Mouse (Mus musculus): Measurements from ENCODE around the gene Fnbp1l. TPM values are rescaled to one million over a fixed set of nuclear protein-coding genes. Genes with fewer than 3 reads are reported as not detected.

The Fnbp1l gene
- polyA plus RNA-seq, 1 experiment from 2014 or later = 76.8 TPM

DNA sequence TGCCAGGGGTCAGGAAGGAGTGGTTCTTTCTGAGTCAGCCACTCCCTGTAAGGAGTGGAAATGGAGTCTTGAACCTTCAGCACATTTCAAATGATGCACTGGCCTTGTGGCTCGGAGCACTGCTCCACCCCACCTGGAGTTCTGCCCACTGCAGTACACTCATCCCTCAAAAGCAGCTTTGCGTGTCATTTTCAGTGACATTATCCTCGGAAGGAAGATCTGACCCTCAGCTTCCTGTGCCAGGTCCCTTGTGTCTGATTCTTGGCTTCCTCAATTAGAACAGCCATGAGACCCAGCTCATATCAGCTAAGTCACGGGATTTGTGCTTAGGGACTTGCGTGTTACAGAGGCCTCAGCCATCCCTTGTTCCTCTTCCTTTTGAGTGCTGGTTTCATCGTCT, 121.6 kb downstream of the Fnbp1l start:
- Histone ChIP-seq H3K4me1 (ENCODE audit: control insufficient read depth, insufficient read depth, low read length) (peaks cover under 1% of the 10 kb centered on the region; the same call in 1 of the 2 replicates), H3K4me2 (no peak overlapping the region), H3K27ac (ENCODE audit: low read depth, low read length) (no peak overlapping the region), H3K36me3 (ENCODE audit: control insufficient read depth, insufficient read depth, low read length) (no peaks in the 10 kb centered on the region), H3K9ac (ENCODE audit: low read length) (no peak overlapping the region), H3K4me3 (ENCODE audit: low read depth, low read length) (no peak overlapping the region), H3K9me3 (ENCODE audit: control insufficient read depth, low read length) (no peaks in the 10 kb centered on the region), H3K27me3 (ENCODE audit: control insufficient read depth, insufficient read depth, low read length) (no peaks in the 10 kb centered on the region)
- DNase-seq (ENCODE audit: low spot score, missing footprints) (no peak), ATAC-seq (ENCODE audit: low FRiP score) (no peak)
- 88% methylated on average over 6 of the region's 6 CpGs for WGBS

DNA sequence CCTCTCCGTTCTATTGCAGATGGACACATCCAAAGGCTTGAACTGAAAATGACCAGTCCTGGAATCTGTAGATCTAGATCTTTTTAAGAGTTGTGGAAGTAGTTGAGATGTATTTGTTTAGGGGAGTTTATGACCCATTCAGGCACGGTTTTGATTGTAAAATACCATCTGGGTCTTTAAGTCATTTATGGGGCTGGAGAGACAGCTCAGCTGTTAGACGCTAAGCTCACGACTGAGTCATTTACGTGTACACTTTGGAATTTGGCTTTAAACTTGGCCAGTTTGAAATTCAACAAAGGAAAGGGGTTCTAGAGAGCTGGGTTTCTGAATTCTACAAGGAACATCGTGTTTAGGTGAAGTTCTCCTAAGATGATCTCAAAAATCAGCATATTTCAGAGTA, 124.8 kb downstream of the Fnbp1l start:
- H3K4me2 ChIP-seq = no peak overlapping the region
- no peaks in the 10 kb centered on the region for H3K27me3 ChIP-seq (ENCODE audit: control insufficient read depth, insufficient read depth, low read length)
- no peak overlapping the region for H3K4me3 ChIP-seq (ENCODE audit: low read depth, low read length)
- 94% methylated on average over 6 of the region's 6 CpGs for WGBS
- no peaks in the 10 kb centered on the region for H3K36me3 ChIP-seq (ENCODE audit: control insufficient read depth, insufficient read depth, low read length)
- no peaks in the 10 kb centered on the region for H3K9me3 ChIP-seq (ENCODE audit: control insufficient read depth, low read length)
- H3K4me1 ChIP-seq (ENCODE audit: control insufficient read depth, insufficient read depth, low read length) = peaks cover 7% of the 10 kb centered on the region; the same call in 1 of the 2 replicates
- no peak overlapping the region for H3K9ac ChIP-seq (ENCODE audit: low read length)
- H3K27ac ChIP-seq (ENCODE audit: low read depth, low read length) = no peak overlapping the region
- no peak for ATAC-seq (ENCODE audit: low FRiP score)
- no peak for DNase-seq (ENCODE audit: low spot score, missing footprints)

DNA sequence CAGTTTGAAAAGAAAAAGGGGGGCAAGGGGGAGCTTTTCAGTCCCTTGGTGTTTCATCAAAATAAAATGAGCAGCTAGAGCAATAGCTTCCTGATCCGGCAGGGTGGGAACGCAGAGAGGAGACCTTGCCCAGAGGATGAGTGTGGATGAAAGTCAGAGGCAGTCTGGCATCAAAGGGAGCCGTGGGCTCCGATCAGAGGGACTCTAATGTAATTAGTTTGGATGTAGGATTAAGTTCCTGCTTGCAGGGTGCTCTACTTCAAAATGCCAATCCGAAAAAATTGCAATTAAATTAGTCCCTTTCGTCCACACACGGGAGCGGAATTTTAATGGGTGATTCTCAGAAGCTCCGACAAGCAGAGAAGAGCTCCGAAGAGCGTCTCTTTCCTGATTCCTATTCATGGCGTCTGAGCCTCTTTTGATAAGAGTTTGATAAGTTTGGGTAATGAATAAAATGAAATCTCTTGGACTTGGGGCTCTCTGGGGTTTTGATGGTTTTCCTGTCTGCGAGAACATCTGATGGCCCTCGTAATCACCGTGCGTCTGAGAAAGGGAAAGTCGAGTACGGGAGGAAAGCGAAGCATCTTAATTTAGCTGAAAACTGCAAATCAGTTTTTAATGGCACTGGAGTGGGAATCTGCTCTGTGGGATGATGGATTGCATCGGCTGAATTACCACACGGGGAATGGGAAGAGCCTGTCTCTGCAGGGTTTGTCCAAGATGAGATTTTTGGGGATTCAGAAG, 126.5 kb downstream of the Fnbp1l start:
- DNase-seq (ENCODE audit: low spot score, missing footprints) = no peak
- 61% methylated on average over 21 of the region's 21 CpGs for WGBS
- Histone ChIP-seq H3K9me3 (ENCODE audit: control insufficient read depth, low read length) (no peaks in the 10 kb centered on the region), H3K4me3 (ENCODE audit: low read depth, low read length) (no peak overlapping the region), H3K4me2 (no peak overlapping the region), H3K27me3 (ENCODE audit: control insufficient read depth, insufficient read depth, low read length) (no peaks in the 10 kb centered on the region), H3K27ac (ENCODE audit: low read depth, low read length) (no peak overlapping the region; the same call in 1 of the 2 replicates), H3K36me3 (ENCODE audit: control insufficient read depth, insufficient read depth, low read length) (no peaks in the 10 kb centered on the region), H3K9ac (ENCODE audit: low read length) (no peak overlapping the region), H3K4me1 (ENCODE audit: control insufficient read depth, insufficient read depth, low read length) (peaks cover 9% of the 10 kb centered on the region; the same call in 1 of the 2 replicates)
- ATAC-seq (ENCODE audit: low FRiP score) = peak; percentile 61; the same call in 1 of the 2 replicates

DNA sequence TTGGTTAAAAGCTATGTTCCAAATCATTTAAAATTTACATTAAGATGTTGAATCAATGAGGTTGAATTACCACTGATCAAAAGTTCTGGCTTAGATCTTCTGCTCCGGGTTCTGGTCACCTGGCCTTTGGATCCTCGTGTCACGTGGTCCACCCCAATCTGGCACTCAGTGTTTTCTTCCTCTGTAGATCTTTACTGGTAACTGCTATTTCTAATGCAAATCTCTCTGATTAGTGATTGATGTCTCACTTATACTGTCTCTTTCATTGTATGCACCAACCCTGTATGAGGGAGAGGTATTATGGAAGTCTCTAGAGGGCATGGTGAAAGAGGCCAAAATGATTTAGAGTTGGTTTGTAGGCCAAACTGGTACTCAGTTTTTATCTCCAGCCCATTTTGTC, 127.5 kb downstream of the Fnbp1l start:
- Histone ChIP-seq H3K4me2 (no peak overlapping the region), H3K27me3 (ENCODE audit: control insufficient read depth, insufficient read depth, low read length) (no peaks in the 10 kb centered on the region), H3K4me3 (ENCODE audit: low read depth, low read length) (no peak overlapping the region), H3K4me1 (ENCODE audit: control insufficient read depth, insufficient read depth, low read length) (peaks cover 14% of the 10 kb centered on the region; the same call in 1 of the 2 replicates), H3K9me3 (ENCODE audit: control insufficient read depth, low read length) (no peaks in the 10 kb centered on the region), H3K9ac (ENCODE audit: low read length) (no peak overlapping the region), H3K27ac (ENCODE audit: low read depth, low read length) (no peak overlapping the region), H3K36me3 (ENCODE audit: control insufficient read depth, insufficient read depth, low read length) (no peaks in the 10 kb centered on the region)
- DNase-seq (ENCODE audit: low spot score, missing footprints) (no peak), ATAC-seq (ENCODE audit: low FRiP score) (no peak)
- 84% methylated on average over 3 of the region's 3 CpGs for WGBS

DNA sequence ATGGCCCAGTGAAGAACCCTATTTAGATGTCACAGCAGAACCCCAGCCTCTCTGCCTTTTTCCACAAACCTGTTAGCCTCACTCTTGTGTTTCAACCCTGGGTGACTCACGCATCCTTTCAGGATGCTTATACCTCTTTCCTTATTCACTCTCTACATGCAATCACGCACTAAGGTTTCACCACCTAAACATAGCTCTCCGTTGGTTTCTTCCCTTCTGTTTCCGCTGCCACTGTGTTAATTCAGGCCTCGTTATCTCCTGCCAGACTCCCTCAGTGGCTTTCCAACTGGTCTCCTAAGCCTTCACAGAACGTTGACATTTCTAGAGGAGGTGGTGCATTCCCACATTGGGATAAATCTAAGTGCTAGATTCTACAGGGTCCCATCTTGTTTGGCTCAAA, 128.9 kb downstream of the Fnbp1l start:
- DNase-seq (ENCODE audit: low spot score, missing footprints) (no peak), ATAC-seq (ENCODE audit: low FRiP score) (no peak)
- Histone ChIP-seq H3K36me3 (ENCODE audit: control insufficient read depth, insufficient read depth, low read length) (no peaks in the 10 kb centered on the region), H3K4me1 (ENCODE audit: control insufficient read depth, insufficient read depth, low read length) (peaks cover 14% of the 10 kb centered on the region; the same call in 1 of the 2 replicates), H3K27me3 (ENCODE audit: control insufficient read depth, insufficient read depth, low read length) (no peaks in the 10 kb centered on the region), H3K4me2 (no peak overlapping the region), H3K9ac (ENCODE audit: low read length) (no peak overlapping the region), H3K27ac (ENCODE audit: low read depth, low read length) (no peak overlapping the region), H3K9me3 (ENCODE audit: control insufficient read depth, low read length) (no peaks in the 10 kb centered on the region), H3K4me3 (ENCODE audit: low read depth, low read length) (no peak overlapping the region)
- 91% methylated on average over 6 of the region's 6 CpGs for WGBS

Small RNA genes within 50 kb of the gene (microRNA-seq; reads per million reads assigned to microRNA genes)
- gene Mir7657 = not detected

Other genes with a start within 250 kb of the Fnbp1l start
- 3.8 and 4.6 TPM in 2 replicates for gene Pde5a, start 109.2 kb upstream of the Fnbp1l start, polyA plus RNA-seq (2014; fragmentation: Nextera tagmentation; extraction: Ambion mirVana)